Mouse (Mus musculus) heart, adult 2 months (tissue): ENCODE results near the gene Ift88.

Experiments
- CTCF ChIP-seq: fragments of 200-600 bp; IDR thresholded peaks from 2 replicates; pipeline ENCODE4 v1.8.1; 2022; ENCODE audit warnings: antibody characterized with exemption, mild to moderate bottlenecking, moderate library complexity
- POLR2A ChIP-seq: fragments of 200-500 bp; IDR thresholded peaks from 2 replicates; pipeline ENCODE4 v1.6.1; 2011; ENCODE audit warnings: mild to moderate bottlenecking, low read depth, low read length, control low read depth; ENCODE audit not compliant: insufficient read depth

GRCm38 (mm10) chr14:57552945-57553344 is 129.1 kb downstream of the Ift88 start:
- TF ChIP-seq POLR2A, result no peak
- no peak for TF ChIP-seq CTCF
